Mouse (Mus musculus): Measurements from ENCODE around the gene Ubr4.

Gene Ubr4

GRCm38 (mm10) chr4:139357211-139357610 is 4.8 kb downstream of the Ubr4 start:
- in situ Hi-C loops (cut with MboI, MseI): no loop called here

- in situ Hi-C loops (cut with MboI, MseI): no loop called here
Observed at GRCm38 (mm10) chr4:139360761-139361548, 8.5 kb downstream of the Ubr4 start.

DNA sequence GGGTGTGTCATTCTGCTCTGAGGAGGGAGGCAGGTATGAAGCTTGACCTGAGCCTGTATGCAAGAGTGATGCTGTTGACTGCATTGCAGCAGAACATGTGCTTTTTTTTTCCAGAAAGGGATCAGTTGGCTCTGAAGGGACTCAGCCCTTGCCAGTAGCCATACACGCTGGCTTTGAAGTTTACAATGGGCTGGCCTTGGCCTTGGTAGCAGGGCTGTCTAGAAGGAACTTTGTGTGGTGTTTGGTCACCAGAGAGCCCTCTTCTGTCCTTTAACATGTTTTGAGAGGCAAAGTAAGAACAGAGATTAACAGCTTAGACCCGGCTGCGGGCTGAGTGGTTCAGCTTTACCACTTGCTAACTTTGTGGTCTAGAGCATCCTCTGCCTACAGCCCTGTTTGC is 14.9 kb downstream of the Ubr4 start:
- in situ Hi-C loops (cut with MboI, MseI): no loop called here

DNA sequence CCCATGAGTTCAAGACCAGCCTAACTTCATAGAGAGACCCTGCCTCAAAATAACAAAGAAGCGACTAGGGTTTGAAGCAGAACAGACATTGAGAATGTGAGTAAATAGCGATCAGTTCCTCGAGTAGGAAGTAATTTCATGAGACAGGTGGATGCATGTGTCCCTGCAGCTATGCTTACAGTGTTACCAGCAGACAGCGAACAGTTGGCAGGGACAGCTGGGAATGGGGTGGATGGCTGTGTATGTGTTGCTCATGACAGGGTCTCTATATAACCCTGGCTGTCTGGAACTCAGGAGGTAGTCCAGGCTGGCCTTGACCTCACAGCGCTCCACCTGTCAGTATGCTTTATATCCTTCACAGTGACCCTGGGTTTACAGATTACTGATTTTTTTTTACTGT is 15.6 kb downstream of the Ubr4 start:
- in situ Hi-C loops (cut with MboI, MseI): no loop called here

GRCm38 (mm10) chr4:139373130-139373529 is 20.7 kb downstream of the Ubr4 start:
- in situ Hi-C loops (cut with MboI, MseI): no loop called here

DNA sequence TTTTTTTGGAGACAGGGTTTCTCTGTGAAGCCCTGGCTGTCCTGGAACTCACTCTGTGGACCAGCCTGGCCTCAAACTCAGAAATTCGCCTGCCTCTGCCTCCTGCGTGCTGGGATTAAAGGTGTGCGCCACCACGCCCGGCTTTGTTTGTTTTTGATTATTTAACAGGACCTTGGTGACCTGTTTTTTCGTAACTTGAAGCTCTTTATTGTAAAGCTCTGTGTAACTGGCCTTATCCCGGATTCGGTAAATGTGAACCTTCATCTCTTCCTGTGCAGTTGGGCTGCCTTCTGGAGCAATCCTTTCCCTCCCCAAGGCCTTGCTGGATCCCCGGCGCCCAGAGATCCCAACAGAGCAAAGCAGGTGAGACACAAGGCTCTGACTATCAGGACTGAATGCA is 21.1 kb downstream of the Ubr4 start:
- in situ Hi-C loops (cut with MboI, MseI): no loop called here

GRCm38 (mm10) chr4:139379719-139380118 is 27.3 kb downstream of the Ubr4 start:
- in situ Hi-C loops (cut with MboI, MseI): loop anchor here in 1 of 2 experiments (10.0 kb wide), 1 partner anchor 945 kb away; the partner anchor contains the start of gene Mul1

- in situ Hi-C loops (cut with MboI, MseI): loop anchor here in 1 of 2 experiments (10.0 kb wide), 1 partner anchor 945 kb away; the partner anchor contains the start of gene Mul1
Observed at GRCm38 (mm10) chr4:139380207-139380748, 27.9 kb downstream of the Ubr4 start.

DNA sequence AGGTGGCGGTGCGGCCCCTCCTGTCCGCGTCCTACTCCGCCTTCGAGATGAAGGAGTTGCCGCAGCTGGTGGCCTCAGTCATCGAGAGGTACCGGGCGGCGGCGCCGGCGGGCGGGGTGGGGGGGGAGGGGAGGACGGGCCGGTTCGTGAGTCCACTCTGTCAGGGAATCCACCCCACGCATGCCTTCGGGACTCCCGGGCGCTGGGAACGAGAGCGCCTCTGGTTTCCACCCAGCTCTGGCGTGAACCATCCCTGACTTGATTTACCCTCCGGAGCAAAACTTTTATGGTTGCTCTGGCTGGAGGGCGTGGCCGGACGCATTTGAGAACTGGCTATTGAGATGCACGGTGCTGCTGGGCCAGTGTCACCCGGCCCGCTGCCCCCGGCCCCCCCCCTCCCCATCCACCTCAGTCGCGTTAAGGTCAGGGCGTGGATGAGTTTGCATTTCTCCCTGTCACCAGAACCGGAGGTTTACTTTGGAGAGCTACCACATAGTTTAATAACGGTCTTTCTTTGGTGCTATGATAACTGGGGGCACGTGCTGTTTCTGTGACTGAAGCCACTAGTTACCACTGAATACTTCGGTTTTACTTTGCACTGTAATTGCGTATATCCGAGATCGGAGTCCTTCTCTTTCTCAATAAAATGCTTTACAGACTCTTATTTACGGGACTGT is 28.5 kb downstream of the Ubr4 start:
- in situ Hi-C loops (cut with MboI, MseI): loop anchor here in 1 of 2 experiments (10.0 kb wide), 1 partner anchor 946 kb away; the partner anchor contains the start of gene Mul1

- in situ Hi-C loops (cut with MboI, MseI): loop anchor here in 1 of 2 experiments (10.0 kb wide), 1 partner anchor 947 kb away; the partner anchor contains the start of gene Mul1
Observed at GRCm38 (mm10) chr4:139381452-139381845, 29.0 kb downstream of the Ubr4 start.

GRCm38 (mm10) chr4:139382231-139382630 is 29.8 kb downstream of the Ubr4 start:
- in situ Hi-C loops (cut with MboI, MseI): loop anchor here in 1 of 2 experiments (10.0 kb wide), 1 partner anchor 947 kb away; the partner anchor contains the start of gene Mul1

DNA sequence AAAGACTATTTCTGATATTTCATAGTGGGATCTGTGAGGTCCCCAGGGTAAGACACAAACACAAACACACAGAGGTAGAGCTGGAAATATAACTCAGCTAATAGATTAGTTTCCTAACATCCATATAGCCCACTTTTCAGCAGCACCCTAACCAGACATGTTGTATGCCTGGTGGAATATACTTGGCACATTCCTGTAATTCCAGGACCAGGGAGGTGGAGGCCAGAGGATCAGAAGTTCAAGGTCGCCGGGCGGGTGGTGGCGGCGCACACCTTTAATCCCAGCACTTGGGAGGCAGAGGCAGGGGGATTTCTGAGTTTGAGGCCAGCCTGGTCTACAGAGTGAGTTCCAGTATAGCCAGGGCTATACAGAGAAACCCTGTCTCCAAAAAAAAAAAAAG is 33.4 kb downstream of the Ubr4 start:
- in situ Hi-C loops (cut with MboI, MseI): loop anchor here in 1 of 2 experiments (10.0 kb wide), 1 partner anchor 951 kb away; the partner anchor contains the start of gene Mul1

- in situ Hi-C loops (cut with MboI, MseI): loop anchor here in 1 of 2 experiments (10.0 kb wide), 1 partner anchor 952 kb away; the partner anchor contains the start of gene Mul1
Observed at GRCm38 (mm10) chr4:139386869-139387319, 34.5 kb downstream of the Ubr4 start.

GRCm38 (mm10) chr4:139389557-139389956 is 37.1 kb downstream of the Ubr4 start:
- in situ Hi-C loops (cut with MboI, MseI): loop anchor here in 1 of 2 experiments (10.0 kb wide), 1 partner anchor 955 kb away; the partner anchor contains the start of gene Mul1

DNA sequence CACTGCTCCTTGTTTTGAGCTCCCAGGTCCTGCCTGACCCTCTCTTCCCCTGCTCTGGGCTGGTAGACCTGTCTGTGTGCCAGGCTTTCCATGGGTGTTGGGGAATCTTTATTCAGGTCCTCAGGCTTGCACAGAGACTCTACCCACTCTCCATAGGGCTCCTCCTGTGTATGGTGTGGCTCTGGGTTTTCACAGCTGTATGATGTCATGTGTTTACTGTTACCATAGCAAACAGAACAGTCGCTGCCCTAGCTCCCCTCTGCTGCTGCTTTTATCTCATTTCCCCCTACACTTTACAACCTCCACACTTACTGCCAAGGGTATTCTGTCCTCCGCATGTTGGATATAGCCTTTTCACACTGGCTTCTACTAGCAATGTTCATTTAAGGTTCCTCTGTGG is 43.0 kb downstream of the Ubr4 start:
- in situ Hi-C loops (cut with MboI, MseI): no loop called here

DNA sequence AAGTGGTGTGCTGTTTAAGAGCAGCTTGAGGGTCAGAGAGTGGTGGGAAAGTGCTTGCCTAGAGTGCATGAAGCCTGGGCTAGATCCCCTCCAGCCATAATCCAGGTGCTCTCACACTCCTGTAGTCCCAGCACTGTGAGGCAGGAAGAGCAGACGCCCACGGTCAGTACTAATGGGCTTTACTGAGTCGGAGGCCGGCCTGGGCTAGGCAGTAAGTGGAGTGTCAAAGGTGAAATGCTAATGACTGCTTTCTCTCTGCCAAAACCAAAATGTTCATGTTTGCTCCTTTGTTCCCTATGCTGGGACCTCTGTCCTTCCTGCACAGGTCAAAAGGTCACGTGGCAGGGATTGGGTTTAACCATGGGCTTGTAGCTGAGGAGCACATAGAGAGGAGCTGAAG is 48.1 kb downstream of the Ubr4 start:
- in situ Hi-C loops (cut with MboI, MseI): no loop called here

DNA sequence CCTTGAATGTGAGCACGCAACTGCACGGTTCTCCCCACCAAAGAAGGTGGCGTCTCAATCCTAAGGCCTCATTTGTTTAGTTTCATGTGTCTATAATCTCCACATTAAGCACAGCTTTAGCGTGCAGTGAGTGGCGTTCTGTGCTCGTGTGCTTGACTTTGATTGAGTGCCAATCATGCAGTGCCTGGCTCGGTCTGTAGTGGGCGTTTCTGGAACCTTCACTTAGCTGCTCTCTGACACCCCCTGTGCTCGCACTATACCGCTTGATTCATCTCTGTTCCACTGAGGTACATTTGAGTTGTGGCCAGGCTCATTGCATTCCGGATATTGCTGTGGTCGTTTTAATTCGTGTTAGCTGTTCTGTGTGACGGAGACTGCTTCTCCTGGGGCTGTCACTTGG is 50.8 kb downstream of the Ubr4 start:
- in situ Hi-C loops (cut with MboI, MseI): no loop called here

DNA sequence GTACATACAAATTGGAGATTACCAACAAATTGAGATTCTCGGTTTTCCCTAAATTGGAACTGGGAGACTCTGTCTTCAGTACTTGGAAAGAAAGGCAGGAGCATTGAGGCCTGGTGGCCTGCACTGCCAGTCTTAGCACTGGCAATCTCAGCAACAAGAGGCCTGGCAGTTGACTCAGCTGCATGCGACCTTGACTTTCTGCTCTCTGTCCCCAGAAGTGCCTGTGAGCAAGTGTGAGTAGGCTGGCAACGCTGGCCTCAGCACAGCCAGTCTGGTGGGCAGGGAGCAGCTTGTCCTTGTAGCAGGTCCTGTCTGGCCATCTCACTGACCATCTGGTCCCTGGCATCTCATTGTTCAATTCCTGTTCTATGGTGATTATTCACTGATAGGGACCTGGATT is 58.9 kb downstream of the Ubr4 start:
- in situ Hi-C loops (cut with MboI, MseI): no loop called here

DNA sequence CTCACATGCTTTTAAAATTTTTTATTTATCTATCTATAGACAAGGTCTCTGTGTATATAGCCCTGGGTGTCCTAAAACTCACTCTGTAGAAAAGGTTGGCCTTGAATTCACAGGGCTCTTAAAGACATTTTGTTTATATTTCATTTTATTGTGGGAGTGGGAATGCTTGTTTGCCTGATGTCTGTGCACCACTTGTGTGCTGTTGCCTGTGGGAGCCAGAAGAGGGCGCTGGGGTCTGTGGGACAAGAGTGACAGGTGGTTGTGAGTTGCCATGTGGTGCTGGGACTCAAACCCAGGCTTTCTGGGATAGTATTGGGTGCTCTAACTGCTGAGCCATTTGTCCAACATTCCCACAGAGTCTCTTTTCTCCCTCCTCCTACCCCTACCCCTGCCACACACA is 65.5 kb downstream of the Ubr4 start:
- in situ Hi-C loops (cut with MboI, MseI): no loop called here

- in situ Hi-C loops (cut with MboI, MseI): no loop called here
Observed at GRCm38 (mm10) chr4:139421621-139422020, 69.2 kb downstream of the Ubr4 start.

DNA sequence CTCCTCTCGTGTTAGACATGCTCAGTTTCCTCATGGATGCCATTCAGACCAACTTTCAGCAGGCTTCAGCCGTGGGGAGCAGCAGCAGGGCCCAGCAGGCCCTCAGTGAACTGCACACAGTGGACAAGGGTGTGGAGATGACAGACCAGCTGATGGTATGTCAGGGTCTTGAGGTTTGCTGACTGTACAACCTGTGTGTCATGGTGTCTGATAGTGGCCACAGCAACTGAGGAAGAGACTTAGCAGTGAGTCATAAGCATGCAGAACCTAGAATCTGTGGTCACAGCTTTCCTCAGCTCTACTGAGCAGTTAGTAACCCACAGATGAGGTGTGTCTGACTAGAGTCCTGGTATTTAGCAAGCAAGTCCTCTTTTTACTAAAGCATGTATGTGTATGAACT is 70.0 kb downstream of the Ubr4 start:
- in situ Hi-C loops (cut with MboI, MseI): no loop called here

GRCm38 (mm10) chr4:139423270-139423669 is 70.9 kb downstream of the Ubr4 start:
- in situ Hi-C loops (cut with MboI, MseI): no loop called here

Measured in T-helper 17 cell (primary cell).